Mouse (Mus musculus) kidney, postnatal 0 days (tissue): ENCODE measurements around the gene Tmem131. TPM values are rescaled to one million over a fixed set of nuclear protein-coding genes. Genes with fewer than 3 reads are reported as not detected.

ENCODE experiments used
- ATAC-seq: fragments of 200-750 bp; cut with Nextera tagmentation; replicated peaks from 2 replicates; pipeline ENCODE4 v1.8.0; 2017; ENCODE audit warnings: low read depth, moderate number of reproducible peaks, moderate TSS enrichment, moderate library complexity; ENCODE audit not compliant: low FRiP score
- DNase-seq: peaks from one replicate; pipeline ENCODE4 v3.0.0-alpha.2; 2016; ENCODE audit warnings: low spot score
- H3K27ac ChIP-seq: fragments of 300-500 bp; sonication (generic); 2 replicates; pipeline ENCODE4 v1.5.1; 2014; ENCODE audit warnings: mild to moderate bottlenecking
- H3K27me3 ChIP-seq: fragments of 300-500 bp; sonication (generic); 2 replicates; pipeline ENCODE4 v1.6.1; 2014; ENCODE audit warnings: low read length, mixed read lengths; ENCODE audit not compliant: insufficient read depth
- H3K36me3 ChIP-seq: fragments of 300-500 bp; sonication (generic); 2 replicates; pipeline ENCODE4 v1.6.1; 2014; ENCODE audit warnings: low read length, mixed read lengths; ENCODE audit not compliant: insufficient read depth
- H3K4me1 ChIP-seq: fragments of 300-500 bp; sonication (generic); replicated peaks from 2 replicates; pipeline ENCODE4 v1.6.1; 2014; ENCODE audit warnings: antibody characterized with exemption, low read length, mixed read lengths; ENCODE audit not compliant: insufficient read depth
- H3K4me2 ChIP-seq: fragments of 300-500 bp; sonication (generic); 2 replicates; pipeline ENCODE4 v1.6.1; 2014; ENCODE audit warnings: mild to moderate bottlenecking, low read length, moderate library complexity, mixed read lengths
- H3K4me3 ChIP-seq: fragments of 300-500 bp; sonication (generic); replicated peaks from 2 replicates; pipeline ENCODE4 v1.5.1; 2014; ENCODE audit warnings: low read depth, low read length
- H3K9ac ChIP-seq: fragments of 300-500 bp; sonication (generic); 2 replicates; pipeline ENCODE4 v1.6.1; 2014; ENCODE audit warnings: low read depth, low read length
- H3K9me3 ChIP-seq: fragments of 300-500 bp; sonication (generic); replicated peaks from 2 replicates; pipeline ENCODE4 v1.6.1; 2016; ENCODE audit warnings: low read length, inconsistent platforms, mixed read lengths
- CTCF ChIP-seq: IDR thresholded peaks from 2 replicates; pipeline ENCODE4 v1.5.1; 2016; ENCODE audit warnings: antibody characterized with exemption, low read depth, mild to moderate bottlenecking, moderate library complexity
- WGBS: fragments of 180-500 bp; shearing (Covaris S2); extraction: QIAGEN DNeasy Blood & Tissue Kit; methylation state at CpG from one replicate; pipeline ENCODE4 v1.1.7; 2014; 5-methylcytosine and 5-hydroxymethylcytosine counted together
- polyA plus RNA-seq: library from polyadenylated mRNA; unstranded; fragments of >200 nt; fragmentation: Nextera tagmentation; extraction: Ambion mirVana; gene quantifications from 2 replicates; pipeline ENCODE4 v1.2.1, GENCODE M21; 2015

The Tmem131 gene
- polyA plus RNA-seq, 1 experiment from 2014 or later = 9.0 TPM

DNA sequence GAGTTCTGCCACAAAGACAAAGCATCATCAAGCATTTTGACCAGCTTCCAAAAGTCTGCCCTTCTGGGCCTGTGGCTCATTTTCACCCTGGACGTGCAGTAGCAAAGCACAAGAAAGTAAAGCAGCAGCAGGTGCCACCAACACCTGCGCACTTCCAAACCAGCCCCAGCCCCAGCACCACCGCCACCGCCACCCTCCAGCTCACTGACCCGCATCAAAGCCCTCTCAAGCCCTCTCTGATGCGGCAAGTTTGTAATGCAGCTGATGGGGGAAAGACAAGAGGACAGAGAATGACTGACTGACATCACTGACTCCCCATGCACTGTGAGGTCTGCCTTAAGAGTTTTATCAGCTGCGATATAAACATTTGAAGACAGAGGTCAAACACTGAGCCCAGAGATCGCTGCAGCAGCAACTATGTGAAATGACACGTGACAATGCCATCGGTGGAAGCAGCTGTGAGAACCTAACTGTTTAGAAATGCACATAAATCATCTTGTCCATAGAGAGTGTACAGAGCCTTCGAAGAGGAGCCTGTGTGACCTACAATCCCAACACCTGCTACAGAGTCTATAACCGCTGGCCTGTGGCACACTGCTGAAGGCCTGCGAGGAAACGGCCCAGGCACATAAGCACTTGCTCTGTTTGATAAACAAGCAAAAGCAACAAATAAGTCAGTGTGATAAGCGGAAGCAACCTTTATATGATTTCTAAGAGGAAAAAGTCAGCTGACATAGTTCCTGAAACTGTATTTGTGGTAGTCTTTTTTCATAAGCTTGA lies 21.7 kb downstream of the Tmem131 start:
- Histone ChIP-seq H3K4me2 (no peak overlapping the region), H3K9ac (no peak overlapping the region), H3K27me3 (no peaks in the 10 kb centered on the region), H3K4me1 (peaks cover 36% of the 10 kb centered on the region), H3K4me3 (no peak overlapping the region), H3K36me3 (no peaks in the 10 kb centered on the region), H3K9me3 (no peaks in the 10 kb centered on the region), H3K27ac (no peak overlapping the region)
- WGBS = 38% methylated on average over 15 of the region's 15 CpGs
- peak; percentile 48 for DNase-seq
- ATAC-seq = 0 out of 2 replicates have a peak, but pooled peaks have one; percentile 49
- no peak for TF ChIP-seq CTCF

GRCm38 (mm10) chr1:36920726-36921125 lies 22.7 kb downstream of the Tmem131 start:
- Histone ChIP-seq H3K36me3 (no peaks in the 10 kb centered on the region), H3K9ac (no peak overlapping the region), H3K27me3 (no peaks in the 10 kb centered on the region), H3K4me1 (peaks cover 32% of the 10 kb centered on the region), H3K27ac (0 out of 2 replicates have a peak overlapping the region, but pooled peaks have one; percentile 44), H3K4me2 (no peak overlapping the region), H3K4me3 (no peak overlapping the region), H3K9me3 (no peaks in the 10 kb centered on the region)
- DNase-seq (no peak), ATAC-seq (no peak)
- no peak for TF ChIP-seq CTCF
- WGBS = 23% methylated on average over 4 of the region's 4 CpGs

GRCm38 (mm10) chr1:36920154-36920716 lies 23.2 kb downstream of the Tmem131 start:
- Histone ChIP-seq H3K27ac (peak overlapping the region; percentile 44; the same call in 1 of the 2 replicates), H3K9ac (no peak overlapping the region), H3K27me3 (no peaks in the 10 kb centered on the region), H3K4me3 (no peak overlapping the region), H3K4me2 (no peak overlapping the region), H3K36me3 (no peaks in the 10 kb centered on the region), H3K4me1 (peaks cover 36% of the 10 kb centered on the region), H3K9me3 (no peaks in the 10 kb centered on the region)
- DNase-seq (peak; percentile 65), ATAC-seq (no peak)
- 21% methylated on average over 3 of the region's 3 CpGs for WGBS
- no peak for TF ChIP-seq CTCF

DNA sequence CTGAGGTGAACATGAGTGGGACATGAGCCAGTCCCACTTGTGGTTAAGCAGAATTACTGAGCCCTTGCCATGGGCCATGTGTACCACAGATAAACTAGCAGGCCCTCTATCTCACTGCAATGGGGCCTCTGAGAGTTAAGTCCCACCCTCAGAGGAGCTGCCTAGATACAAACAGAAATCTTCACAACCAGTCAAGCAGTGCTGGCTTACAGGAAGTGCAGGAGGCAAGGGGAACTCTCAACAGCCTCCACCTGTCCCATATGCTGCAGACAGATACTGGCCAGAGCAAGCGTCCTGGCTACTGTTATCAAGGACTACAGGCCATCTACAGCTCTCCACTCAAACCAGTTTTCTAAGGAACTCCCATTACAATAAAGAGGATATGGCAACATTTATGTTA lies 23.7 kb downstream of the Tmem131 start:
- no peak overlapping the region for H3K4me2 ChIP-seq
- no peaks in the 10 kb centered on the region for H3K36me3 ChIP-seq
- no peak overlapping the region for H3K9ac ChIP-seq
- no peak for DNase-seq
- ATAC-seq = no peak
- no peak overlapping the region for H3K4me3 ChIP-seq
- H3K4me1 ChIP-seq = peaks cover 36% of the 10 kb centered on the region
- H3K27me3 ChIP-seq = no peaks in the 10 kb centered on the region
- no peaks in the 10 kb centered on the region for H3K9me3 ChIP-seq
- 54% methylated on average over 1 of the region's 1 CpGs for WGBS
- H3K27ac ChIP-seq = peak overlapping the region; percentile 44; the same call in 1 of the 2 replicates
- no peak for TF ChIP-seq CTCF

DNA sequence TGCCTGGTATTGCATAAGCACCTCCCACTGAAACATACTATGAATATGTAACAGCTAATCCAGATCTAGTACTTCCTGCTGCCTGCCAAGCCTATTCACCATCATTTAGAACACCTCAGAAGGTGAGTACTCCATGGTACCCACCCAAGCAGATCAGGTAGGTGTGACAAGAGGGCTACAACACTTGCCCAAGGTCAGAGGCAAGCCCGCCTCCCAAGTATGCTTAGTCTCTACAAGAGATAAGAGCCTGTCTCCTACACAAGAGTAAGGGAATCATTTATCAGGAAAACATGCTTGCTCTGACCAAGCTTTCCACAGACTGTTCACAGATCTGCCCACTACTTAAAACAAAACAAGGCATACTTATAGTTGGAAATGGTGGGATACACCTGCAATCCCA lies 26.0 kb downstream of the Tmem131 start:
- no peak overlapping the region for H3K4me2 ChIP-seq
- H3K4me3 ChIP-seq = no peak overlapping the region
- no peaks in the 10 kb centered on the region for H3K9me3 ChIP-seq
- no peak overlapping the region for H3K27ac ChIP-seq
- no peak overlapping the region for H3K9ac ChIP-seq
- H3K36me3 ChIP-seq = no peaks in the 10 kb centered on the region
- TF ChIP-seq CTCF = no peak
- H3K27me3 ChIP-seq = no peaks in the 10 kb centered on the region
- DNase-seq (no peak), ATAC-seq (no peak)
- 83% methylated on average over 1 of the region's 1 CpGs for WGBS
- peaks cover 35% of the 10 kb centered on the region for H3K4me1 ChIP-seq

DNA sequence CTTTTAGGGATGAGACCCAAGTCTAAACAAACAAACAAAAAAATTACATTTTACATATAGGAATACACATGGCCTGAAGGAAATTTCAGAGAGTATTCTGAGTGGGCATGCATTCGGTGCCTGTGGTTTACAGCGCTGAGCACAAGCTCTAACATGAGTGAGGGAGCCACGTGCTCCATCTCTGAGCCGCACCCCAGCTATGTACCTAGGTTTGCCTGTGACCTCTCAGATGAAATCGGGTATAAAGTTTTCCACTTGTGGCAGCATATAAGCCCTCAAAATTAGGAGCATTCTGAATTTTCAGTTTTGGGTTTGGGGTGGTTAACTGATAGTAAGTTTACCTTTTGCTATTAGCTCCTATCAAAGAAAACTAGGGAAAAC lies 28.3 kb downstream of the Tmem131 start:
- no peak for DNase-seq
- no peak for ATAC-seq
- 97% methylated on average over 5 of the region's 5 CpGs for WGBS
- Histone ChIP-seq H3K9me3 (no peaks in the 10 kb centered on the region), H3K27me3 (no peaks in the 10 kb centered on the region), H3K9ac (no peak overlapping the region), H3K4me3 (no peak overlapping the region), H3K4me1 (peaks cover 19% of the 10 kb centered on the region), H3K4me2 (no peak overlapping the region), H3K36me3 (no peaks in the 10 kb centered on the region), H3K27ac (no peak overlapping the region)
- TF ChIP-seq CTCF = no peak
